Mouse (Mus musculus): ENCODE results near the gene Nkain4. TPM values are rescaled to one million over a fixed set of nuclear protein-coding genes. Genes with fewer than 3 reads are reported as not detected.

Gene Nkain4
- 40.6 and 50.9 TPM in 2 replicates for polyA plus RNA-seq (2012; rRNA removed)

DNA sequence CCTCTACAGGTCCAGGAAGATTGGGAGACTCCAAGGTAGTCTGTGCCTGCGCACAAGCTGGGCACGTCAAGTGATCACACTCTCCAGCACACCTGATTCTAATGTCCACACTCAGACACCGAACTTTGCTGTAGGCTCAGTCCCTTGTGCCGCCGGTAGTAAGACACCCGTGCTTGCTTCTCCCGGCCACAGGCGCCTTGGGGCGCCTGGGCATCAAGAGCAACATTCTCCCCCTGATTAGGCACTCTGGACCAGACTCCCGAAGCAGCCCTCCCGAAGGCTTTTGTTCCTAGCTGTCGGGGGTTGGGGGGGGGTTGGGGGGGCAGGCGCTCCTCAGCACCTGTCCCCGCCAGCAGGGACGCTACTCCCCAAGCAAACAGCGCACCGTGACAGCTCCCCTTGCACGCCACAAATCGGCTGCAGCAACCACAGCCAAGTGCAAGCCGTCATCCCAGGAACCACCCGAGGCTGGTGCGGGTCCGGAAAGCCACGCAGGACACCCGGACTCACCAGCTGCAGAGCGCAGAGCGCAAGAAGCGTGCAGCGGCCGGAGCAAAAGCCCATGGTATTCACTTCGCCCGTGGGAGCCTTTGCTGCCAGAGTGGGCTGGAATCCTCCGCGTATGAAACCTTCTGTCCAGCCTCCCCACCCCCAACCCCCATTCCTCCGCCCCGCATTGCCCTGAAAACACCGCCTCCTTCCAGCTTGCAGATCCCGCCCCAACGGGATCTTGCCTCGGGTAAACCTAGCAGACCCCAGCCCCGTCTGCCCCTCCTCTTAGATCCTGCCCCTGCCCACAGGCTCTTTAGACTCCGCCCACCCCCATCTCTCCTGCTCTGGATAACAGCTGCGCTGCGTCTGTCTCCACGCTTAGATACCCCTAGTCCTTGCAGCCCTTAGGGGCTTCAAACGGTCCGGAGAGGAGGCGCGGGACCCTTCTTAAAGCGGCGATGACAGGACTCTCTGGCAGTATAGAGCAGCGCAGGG, at the start of gene Nkain4:
Gene Nkain4, minus strand, starts transcription at position 639 of the 987 bp plus-strand sequence.

GRCm38 (mm10) chr2:180986449-180986848, 31.9 kb upstream of the Nkain4 start, which contains the start of gene Col20a1:
Gene Col20a1, plus strand, starts transcription at chr2:180986535.

GRCm38 (mm10) chr2:180967010-180967763, 12.7 kb upstream of the Nkain4 start, which contains the start of gene Arfgap1:
Gene Arfgap1, plus strand, starts transcription at chr2:180967225.

DNA sequence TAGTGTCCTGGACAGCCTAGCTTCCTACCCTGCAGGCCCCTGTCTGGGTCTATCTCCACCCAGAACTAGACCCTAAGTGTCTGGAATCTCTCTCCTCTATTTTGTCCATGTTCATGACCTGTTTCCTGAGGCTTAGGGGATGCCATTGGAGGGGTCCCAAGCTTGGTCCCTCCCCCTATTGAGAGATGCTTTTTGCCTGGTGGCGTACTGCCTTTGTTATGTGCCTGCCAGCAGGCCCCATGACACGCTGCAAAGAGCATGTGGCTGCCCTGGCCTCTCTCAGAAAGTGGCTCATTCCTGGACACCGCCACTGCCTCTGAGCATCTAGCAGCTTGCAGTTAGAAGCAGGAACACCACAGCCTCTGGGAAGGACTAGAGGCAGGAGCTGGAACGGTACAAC, 25.8 kb downstream of the Nkain4 start, which contains the start of gene Birc7:
Gene Birc7, plus strand, starts transcription at position 301 of the 400 bp plus-strand sequence.

GRCm38 (mm10) chr2:180920810-180921400, 33.6 kb downstream of the Nkain4 start, which contains the start of gene Ythdf1:
Gene Ythdf1, minus strand, starts transcription at chr2:180920949.

Other genes starting within 250 kb of the Nkain4 start
- gene Dido1, start 244.7 kb downstream of the Nkain4 start, polyA plus RNA-seq (2012; rRNA removed), result 39.2 and 44.3 TPM in 2 replicates
- gene Gid8, start 244.6 kb downstream of the Nkain4 start, polyA plus RNA-seq (2012; rRNA removed), result 49.7 and 60.5 TPM in 2 replicates
- 0.84 and 1.2 TPM in 2 replicates for gene Slc17a9, start 229.4 kb downstream of the Nkain4 start, polyA plus RNA-seq (2012; rRNA removed)
- gene Bhlhe23, start 177.8 kb downstream of the Nkain4 start, polyA plus RNA-seq (2012; rRNA removed), result 4.4 and 9.2 TPM in 2 replicates
- 41.1 and 71.1 TPM in 2 replicates for gene Ythdf1, start 33.8 kb downstream of the Nkain4 start, polyA plus RNA-seq (2012; rRNA removed)
- 0.29 and 0.41 TPM in 2 replicates for gene Birc7, start 25.7 kb downstream of the Nkain4 start, polyA plus RNA-seq (2012; rRNA removed)
- gene Arfgap1, start 12.5 kb upstream of the Nkain4 start, polyA plus RNA-seq (2012; rRNA removed), result 68.6 and 83.8 TPM in 2 replicates
- gene Col20a1, start 31.8 kb upstream of the Nkain4 start, polyA plus RNA-seq (2012; rRNA removed), result 0.67 and 1.9 TPM in 2 replicates
- gene Chrna4, start 88.8 kb upstream of the Nkain4 start, polyA plus RNA-seq (2012; rRNA removed), result 10.2 and 12.9 TPM in 2 replicates
- 19.1 and 19.2 TPM in 2 replicates for gene Kcnq2, start 180.6 kb upstream of the Nkain4 start, polyA plus RNA-seq (2012; rRNA removed)
- gene Eef1a2, start 202.3 kb upstream of the Nkain4 start, polyA plus RNA-seq (2012; rRNA removed), result 6.3 and 8.5 TPM in 2 replicates
- gene Ppdpf, start 232.5 kb upstream of the Nkain4 start, polyA plus RNA-seq (2012; rRNA removed), result 169 and 247 TPM in 2 replicates
- gene Ptk6, start 248.1 kb upstream of the Nkain4 start, polyA plus RNA-seq (2012; rRNA removed), result 0.02 TPM in 1 of 2 replicates, not detected in the other

Measured in central nervous system, embryonic 11.5 days (tissue).